Mouse (Mus musculus): Measurements from ENCODE around the gene Elane. TPM values are rescaled to one million over a fixed set of nuclear protein-coding genes. Genes with fewer than 3 reads are reported as not detected.

Gene Elane
- not detected in 2 replicates for polyA plus RNA-seq (2015; fragmentation: Nextera tagmentation; extraction: Ambion mirVana)

- H3K4me1 ChIP-seq (replicated peaks; ENCODE audit: control insufficient read depth, insufficient read depth, low read length), result peaks cover 4% of the 10 kb centered on the region; the same call in 1 of the 2 replicates
- 86% methylated on average over 6 of the region's 6 CpGs for WGBS
- H3K27ac ChIP-seq (ENCODE audit: low read length), result no peak within 1 kb of the TSS
- H3K36me3 ChIP-seq (ENCODE audit: control insufficient read depth, insufficient read depth), result no peaks in the 10 kb centered on the region
- no peak within 1 kb of the TSS for H3K4me2 ChIP-seq (ENCODE audit: low read length)
- H3K9ac ChIP-seq (replicated peaks; ENCODE audit: low read depth, low read length), result no peak within 1 kb of the TSS
- no peaks in the 10 kb centered on the region; the same call in 1 of the 2 replicates for H3K27me3 ChIP-seq (replicated peaks; ENCODE audit: control insufficient read depth, insufficient read depth, low read length)
- ATAC-seq, result no peak
- no peaks in the 10 kb centered on the region for H3K9me3 ChIP-seq (ENCODE audit: control insufficient read depth, low read length)
- no peak within 1 kb of the TSS for H3K4me3 ChIP-seq (replicated peaks; ENCODE audit: low read length)
Observed at GRCm38 (mm10) chr10:79886054-79886453, at the start of gene Elane. Gene Elane (plus strand): TSS chr10:79886247.

- Histone ChIP-seq H3K4me3 (replicated peaks; ENCODE audit: low read length) (no peak overlapping the region), H3K9ac (replicated peaks; ENCODE audit: low read depth, low read length) (no peak overlapping the region), H3K4me1 (replicated peaks; ENCODE audit: control insufficient read depth, insufficient read depth, low read length) (peaks cover 7% of the 10 kb centered on the region; the same call in 1 of the 2 replicates), H3K27ac (ENCODE audit: low read length) (no peak overlapping the region), H3K36me3 (ENCODE audit: control insufficient read depth, insufficient read depth) (no peaks in the 10 kb centered on the region), H3K27me3 (replicated peaks; ENCODE audit: control insufficient read depth, insufficient read depth, low read length) (no peaks in the 10 kb centered on the region), H3K9me3 (ENCODE audit: control insufficient read depth, low read length) (no peaks in the 10 kb centered on the region), H3K4me2 (ENCODE audit: low read length) (no peak overlapping the region)
- no peak for ATAC-seq
- 97% methylated on average over 3 of the region's 3 CpGs for WGBS
Observed at GRCm38 (mm10) chr10:79836918-79837317, 49.1 kb upstream of the Elane start.

GRCm38 (mm10) chr10:79838151-79838550, 47.9 kb upstream of the Elane start:
- WGBS, result 77% methylated on average over 2 of the region's 2 CpGs
- Histone ChIP-seq H3K9me3 (ENCODE audit: control insufficient read depth, low read length) (no peaks in the 10 kb centered on the region), H3K36me3 (ENCODE audit: control insufficient read depth, insufficient read depth) (no peaks in the 10 kb centered on the region), H3K27ac (ENCODE audit: low read length) (no peak overlapping the region), H3K9ac (replicated peaks; ENCODE audit: low read depth, low read length) (no peak overlapping the region), H3K4me3 (replicated peaks; ENCODE audit: low read length) (no peak overlapping the region), H3K27me3 (replicated peaks; ENCODE audit: control insufficient read depth, insufficient read depth, low read length) (no peaks in the 10 kb centered on the region), H3K4me2 (ENCODE audit: low read length) (no peak overlapping the region), H3K4me1 (replicated peaks; ENCODE audit: control insufficient read depth, insufficient read depth, low read length) (peaks cover 8% of the 10 kb centered on the region; the same call in 1 of the 2 replicates)
- no peak for ATAC-seq

GRCm38 (mm10) chr10:79840091-79840490, 46.0 kb upstream of the Elane start:
- H3K4me1 ChIP-seq (replicated peaks; ENCODE audit: control insufficient read depth, insufficient read depth, low read length), result peaks cover 11% of the 10 kb centered on the region; the same call in 1 of the 2 replicates
- 84% methylated on average over 3 of the region's 3 CpGs for WGBS
- no peak for ATAC-seq
- no peak overlapping the region for H3K4me2 ChIP-seq (ENCODE audit: low read length)
- H3K36me3 ChIP-seq (ENCODE audit: control insufficient read depth, insufficient read depth), result no peaks in the 10 kb centered on the region
- H3K27ac ChIP-seq (ENCODE audit: low read length), result 0 out of 2 replicates have a peak overlapping the region, but pooled peaks have one; percentile 4
- no peak overlapping the region for H3K9ac ChIP-seq (replicated peaks; ENCODE audit: low read depth, low read length)
- no peaks in the 10 kb centered on the region for H3K27me3 ChIP-seq (replicated peaks; ENCODE audit: control insufficient read depth, insufficient read depth, low read length)
- no peak overlapping the region for H3K4me3 ChIP-seq (replicated peaks; ENCODE audit: low read length)
- no peaks in the 10 kb centered on the region for H3K9me3 ChIP-seq (ENCODE audit: control insufficient read depth, low read length)

GRCm38 (mm10) chr10:79840644-79841551, 45.1 kb upstream of the Elane start:
- Histone ChIP-seq H3K4me3 (replicated peaks; ENCODE audit: low read length) (peak overlapping the region; percentile 43), H3K9me3 (ENCODE audit: control insufficient read depth, low read length) (no peaks in the 10 kb centered on the region), H3K4me2 (ENCODE audit: low read length) (peak overlapping the region; percentile 62), H3K27ac (ENCODE audit: low read length) (peak overlapping the region; percentile 43), H3K36me3 (ENCODE audit: control insufficient read depth, insufficient read depth) (no peaks in the 10 kb centered on the region), H3K4me1 (replicated peaks; ENCODE audit: control insufficient read depth, insufficient read depth, low read length) (peaks cover 11% of the 10 kb centered on the region; the same call in 1 of the 2 replicates), H3K27me3 (replicated peaks; ENCODE audit: control insufficient read depth, insufficient read depth, low read length) (no peaks in the 10 kb centered on the region), H3K9ac (replicated peaks; ENCODE audit: low read depth, low read length) (peak overlapping the region; percentile 43)
- peak; percentile 88 for ATAC-seq
- WGBS, result 1% methylated on average over 23 of the region's 24 CpGs

- Histone ChIP-seq H3K4me3 (replicated peaks; ENCODE audit: low read length) (no peak overlapping the region), H3K9ac (replicated peaks; ENCODE audit: low read depth, low read length) (no peak overlapping the region), H3K36me3 (ENCODE audit: control insufficient read depth, insufficient read depth) (no peaks in the 10 kb centered on the region), H3K4me1 (replicated peaks; ENCODE audit: control insufficient read depth, insufficient read depth, low read length) (peaks cover 11% of the 10 kb centered on the region; the same call in 1 of the 2 replicates), H3K27ac (ENCODE audit: low read length) (no peak overlapping the region), H3K4me2 (ENCODE audit: low read length) (no peak overlapping the region), H3K9me3 (ENCODE audit: control insufficient read depth, low read length) (no peaks in the 10 kb centered on the region), H3K27me3 (replicated peaks; ENCODE audit: control insufficient read depth, insufficient read depth, low read length) (no peaks in the 10 kb centered on the region)
- ATAC-seq, result no peak
- WGBS, result 75% methylated on average over 3 of the region's 3 CpGs
Observed at GRCm38 (mm10) chr10:79842322-79842721, 43.7 kb upstream of the Elane start.

GRCm38 (mm10) chr10:79843476-79843875, 42.6 kb upstream of the Elane start:
- Histone ChIP-seq H3K4me1 (replicated peaks; ENCODE audit: control insufficient read depth, insufficient read depth, low read length) (peaks cover 11% of the 10 kb centered on the region; the same call in 1 of the 2 replicates), H3K36me3 (ENCODE audit: control insufficient read depth, insufficient read depth) (no peaks in the 10 kb centered on the region), H3K27ac (ENCODE audit: low read length) (no peak overlapping the region), H3K27me3 (replicated peaks; ENCODE audit: control insufficient read depth, insufficient read depth, low read length) (no peaks in the 10 kb centered on the region), H3K9me3 (ENCODE audit: control insufficient read depth, low read length) (no peaks in the 10 kb centered on the region), H3K4me2 (ENCODE audit: low read length) (no peak overlapping the region; the same call in 1 of the 2 replicates), H3K4me3 (replicated peaks; ENCODE audit: low read length) (no peak overlapping the region), H3K9ac (replicated peaks; ENCODE audit: low read depth, low read length) (no peak overlapping the region)
- 51% methylated on average over 6 of the region's 6 CpGs for WGBS
- ATAC-seq, result peak; percentile 29; the same call in 1 of the 2 replicates

- ATAC-seq, result no peak
- Histone ChIP-seq H3K4me3 (replicated peaks; ENCODE audit: low read length) (no peak overlapping the region), H3K27ac (ENCODE audit: low read length) (no peak overlapping the region), H3K36me3 (ENCODE audit: control insufficient read depth, insufficient read depth) (no peaks in the 10 kb centered on the region), H3K9ac (replicated peaks; ENCODE audit: low read depth, low read length) (no peak overlapping the region), H3K4me1 (replicated peaks; ENCODE audit: control insufficient read depth, insufficient read depth, low read length) (peaks cover 7% of the 10 kb centered on the region), H3K27me3 (replicated peaks; ENCODE audit: control insufficient read depth, insufficient read depth, low read length) (no peaks in the 10 kb centered on the region), H3K4me2 (ENCODE audit: low read length) (no peak overlapping the region), H3K9me3 (ENCODE audit: control insufficient read depth, low read length) (no peaks in the 10 kb centered on the region)
- 73% methylated on average over 5 of the region's 5 CpGs for WGBS
Observed at GRCm38 (mm10) chr10:79846553-79846952, 39.5 kb upstream of the Elane start.

GRCm38 (mm10) chr10:79849941-79850628, 36.0 kb upstream of the Elane start:
- H3K4me3 ChIP-seq (replicated peaks; ENCODE audit: low read length), result no peak overlapping the region
- no peaks in the 10 kb centered on the region for H3K36me3 ChIP-seq (ENCODE audit: control insufficient read depth, insufficient read depth)
- H3K9ac ChIP-seq (replicated peaks; ENCODE audit: low read depth, low read length), result no peak overlapping the region
- ATAC-seq, result no peak
- peaks cover 23% of the 10 kb centered on the region for H3K4me1 ChIP-seq (replicated peaks; ENCODE audit: control insufficient read depth, insufficient read depth, low read length)
- H3K4me2 ChIP-seq (ENCODE audit: low read length), result no peak overlapping the region
- H3K27ac ChIP-seq (ENCODE audit: low read length), result no peak overlapping the region
- WGBS, result 85% methylated on average over 8 of the region's 8 CpGs
- no peaks in the 10 kb centered on the region for H3K9me3 ChIP-seq (ENCODE audit: control insufficient read depth, low read length)
- no peaks in the 10 kb centered on the region for H3K27me3 ChIP-seq (replicated peaks; ENCODE audit: control insufficient read depth, insufficient read depth, low read length)

Measured in forebrain, embryonic 16.5 days (tissue).